Mouse (Mus musculus) kidney, postnatal 36 days (tissue): ENCODE measurements around the gene Pycard.
"Not testable (repeated sequence)": the region's sequence is repeated elsewhere in the genome, so short reads cannot be mapped to it uniquely, and the experiment has no call there.

Experiments used
- DNase-seq, 2 experiments: peaks; one replicate each; pipeline ENCODE4 v3.0.0; 2021 to 2022; ENCODE audit warnings: mixed read lengths in 2 of 2

Gene Pycard

GRCm38 (mm10) chr7:128003098-128003497 lies 9.4 kb upstream of the Pycard start:
- no peak for DNase-seq

- no peak for DNase-seq
Observed at GRCm38 (mm10) chr7:128000068-128000950, 6.6 kb upstream of the Pycard start.

GRCm38 (mm10) chr7:127999436-127999835 lies 5.8 kb upstream of the Pycard start:
- DNase-seq, result no peak

GRCm38 (mm10) chr7:127992488-127993340 lies 953 bp downstream of the Pycard start:
- no peak for DNase-seq

GRCm38 (mm10) chr7:127991643-127992487 lies 1.8 kb downstream of the Pycard start:
- peak; percentile 73 to 87 for DNase-seq

- DNase-seq, result no peak
Observed at GRCm38 (mm10) chr7:127988904-127989303, 4.8 kb downstream of the Pycard start.

GRCm38 (mm10) chr7:127980606-127981005 lies 13.1 kb downstream of the Pycard start:
- DNase-seq, result no peak

- no peak for DNase-seq
Observed at GRCm38 (mm10) chr7:127978856-127979255, 14.8 kb downstream of the Pycard start.

GRCm38 (mm10) chr7:127974413-127974930 lies 19.2 kb downstream of the Pycard start:
- DNase-seq, result no peak

- DNase-seq, result peak; percentile 80 to 90
Observed at GRCm38 (mm10) chr7:127967922-127968828, 25.5 kb downstream of the Pycard start.

- DNase-seq, result peak; percentile 93 to 96
Observed at GRCm38 (mm10) chr7:127967004-127967921, 26.4 kb downstream of the Pycard start, which contains the start of gene Fus. Fus (plus strand) TSS chr7:127967457.

- DNase-seq, result no peak
Observed at GRCm38 (mm10) chr7:127966371-127966918, 27.2 kb downstream of the Pycard start.

- DNase-seq, result peak; percentile 43 to 71
Observed at GRCm38 (mm10) chr7:127959364-127959763, 34.3 kb downstream of the Pycard start.

GRCm38 (mm10) chr7:127952864-127953581 lies 40.6 kb downstream of the Pycard start:
- DNase-seq, result no peak

- DNase-seq, result no peak
Observed at GRCm38 (mm10) chr7:127946470-127947023, 47.1 kb downstream of the Pycard start, which contains the start of gene Prss36. Prss36 (minus strand) TSS chr7:127946725.

GRCm38 (mm10) chr7:127944614-127945013 lies 49.1 kb downstream of the Pycard start:
- no peak for DNase-seq

- DNase-seq, result not testable (repeated sequence)
Observed at GRCm38 (mm10) chr7:127942097-127942496, 51.6 kb downstream of the Pycard start.
